Mouse (Mus musculus) midbrain, embryonic 10.5 days (tissue): Measurements from ENCODE around the gene Sbk3. TPM values are rescaled to one million over a fixed set of nuclear protein-coding genes. Genes with fewer than 3 reads are reported as not detected.
A peak's percentile ranks its signal among the peaks of the same experiment; 100 is the strongest.
"Not testable (repeated sequence)": the region's sequence is repeated elsewhere in the genome, so short reads cannot be mapped to it uniquely, and the experiment has no call there.

Source experiments
- DNase-seq: peaks from one replicate; pipeline ENCODE4 v3.0.0-alpha.2; 2017; ENCODE audit warnings: low spot score
- H3K27ac ChIP-seq: fragments of 300-500 bp; sonication (generic); replicated peaks from 2 replicates; pipeline ENCODE4 v1.5.1; 2016; ENCODE audit warnings: mild to moderate bottlenecking
- H3K27me3 ChIP-seq: fragments of 300-500 bp; sonication (generic); 2 replicates; pipeline ENCODE4 v1.6.1; 2016; ENCODE audit warnings: low read depth, mild to moderate bottlenecking; ENCODE audit not compliant: poor library complexity, severe bottlenecking
- H3K36me3 ChIP-seq: fragments of 300-500 bp; sonication (generic); 2 replicates; pipeline ENCODE4 v1.6.1; 2016; ENCODE audit warnings: mild to moderate bottlenecking, moderate library complexity
- H3K4me1 ChIP-seq: fragments of 300-500 bp; sonication (generic); 2 replicates; pipeline ENCODE4 v1.6.1; 2016
- H3K4me3 ChIP-seq: fragments of 300-500 bp; sonication (generic); 2 replicates; pipeline ENCODE4 v1.5.1; 2016; ENCODE audit warnings: mild to moderate bottlenecking, moderate library complexity
- H3K9me3 ChIP-seq: fragments of 300-500 bp; sonication (generic); replicated peaks from 2 replicates; pipeline ENCODE4 v1.6.1; 2016; ENCODE audit warnings: mild to moderate bottlenecking
- WGBS: fragments of 180-500 bp; shearing (Covaris S2); methylation state at CpG from one replicate; pipeline ENCODE4 v1.1.7; 2016; 5-methylcytosine and 5-hydroxymethylcytosine counted together
- polyA plus RNA-seq: library from polyadenylated mRNA; unstranded; fragments of >200 nt; fragmentation: Nextera tagmentation; extraction: Ambion mirVana; gene quantifications from 2 replicates; pipeline ENCODE4 v1.2.1, GENCODE M21; 2016

Sbk3 gene
- polyA plus RNA-seq: not detected in 2 replicates

GRCm38 (mm10) chr7:4971068-4971467 is at the start of gene Sbk3:
Gene Sbk3 (minus strand): TSS chr7:4971168.
- Histone ChIP-seq H3K4me1 (peaks cover 11% of the 10 kb centered on the region), H3K9me3 (no peaks in the 10 kb centered on the region), H3K27ac (0 out of 2 replicates have a peak within 1 kb of the TSS, but pooled peaks have one; percentile 6), H3K36me3 (no peaks in the 10 kb centered on the region), H3K27me3 (no peaks in the 10 kb centered on the region), H3K4me3 (no peak within 1 kb of the TSS)
- WGBS: 41% methylated on average over 6 of the region's 6 CpGs
- DNase-seq: no peak

GRCm38 (mm10) chr7:5020685-5021084 is 49.7 kb upstream of the Sbk3 start:
- Histone ChIP-seq H3K4me3 (peak overlapping the region; percentile 93), H3K36me3 (peaks cover 56% of the 10 kb centered on the region), H3K27ac (peak overlapping the region; percentile 96), H3K27me3 (no peaks in the 10 kb centered on the region), H3K9me3 (no peaks in the 10 kb centered on the region), H3K4me1 (peaks cover 30% of the 10 kb centered on the region)
- no peak for DNase-seq
- 1% methylated on average over 13 of the region's 15 CpGs for WGBS

- under 1% methylated on average over 49 of the region's 49 CpGs for WGBS
- H3K9me3 ChIP-seq: no peaks in the 10 kb centered on the region
These were observed 49.2 kb upstream of the Sbk3 start, which contains the start of the genes Zfp865 and Ccdc106 for GRCm38 (mm10) chr7:5020000-5020681. Gene Zfp865 (plus strand): TSS chr7:5020376. Gene Ccdc106 (plus strand): TSS chr7:5020553.

GRCm38 (mm10) chr7:5019576-5019975 is 48.6 kb upstream of the Sbk3 start:
- Histone ChIP-seq H3K4me1 (peaks cover 31% of the 10 kb centered on the region), H3K27ac (peak overlapping the region; percentile 96), H3K4me3 (peak overlapping the region; percentile 93), H3K36me3 (peaks cover 46% of the 10 kb centered on the region)
- WGBS: 34% methylated on average over 8 of the region's 8 CpGs
- not testable (repeated sequence) for H3K9me3 ChIP-seq, H3K27me3 ChIP-seq, DNase-seq

More at GRCm38 (mm10) chr7:5020000-5020681, 49.2 kb upstream of the Sbk3 start, which contains the start of the genes Zfp865 and Ccdc106:
- Histone ChIP-seq H3K4me3 (peak within 1 kb of the TSS; percentile 93), H3K36me3 (peaks cover 51% of the 10 kb centered on the region), H3K27me3 (no peaks in the 10 kb centered on the region), H3K27ac (peak within 1 kb of the TSS; percentile 96), H3K4me1 (peaks cover 31% of the 10 kb centered on the region)
- DNase-seq: peak; percentile 100

- Histone ChIP-seq H3K9me3 (no peaks in the 10 kb centered on the region), H3K36me3 (peaks cover 33% of the 10 kb centered on the region), H3K4me1 (peaks cover 38% of the 10 kb centered on the region), H3K27ac (no peak overlapping the region), H3K4me3 (no peak overlapping the region; the same call in 1 of the 2 replicates), H3K27me3 (no peaks in the 10 kb centered on the region)
- WGBS: 95% methylated on average over 21 of the region's 21 CpGs
- DNase-seq: no peak
These were observed 47.0 kb upstream of the Sbk3 start for GRCm38 (mm10) chr7:5017931-5018330.

GRCm38 (mm10) chr7:5017352-5017751 is 46.4 kb upstream of the Sbk3 start:
- Histone ChIP-seq H3K36me3 (peaks cover 33% of the 10 kb centered on the region), H3K9me3 (no peaks in the 10 kb centered on the region), H3K27me3 (no peaks in the 10 kb centered on the region), H3K27ac (no peak overlapping the region), H3K4me3 (no peak overlapping the region; the same call in 1 of the 2 replicates), H3K4me1 (peaks cover 35% of the 10 kb centered on the region)
- DNase-seq: no peak
- 87% methylated on average over 16 of the region's 16 CpGs for WGBS

- no peak overlapping the region for H3K4me3 ChIP-seq
These were observed 46.0 kb upstream of the Sbk3 start for GRCm38 (mm10) chr7:5016920-5017319.

GRCm38 (mm10) chr7:5016057-5016456 is 45.1 kb upstream of the Sbk3 start:
- DNase-seq: no peak
- H3K36me3 ChIP-seq: peaks cover 35% of the 10 kb centered on the region

More at GRCm38 (mm10) chr7:5016920-5017319, 46.0 kb upstream of the Sbk3 start:
- Histone ChIP-seq H3K27me3 (no peaks in the 10 kb centered on the region), H3K9me3 (no peaks in the 10 kb centered on the region), H3K27ac (no peak overlapping the region), H3K4me1 (peaks cover 31% of the 10 kb centered on the region), H3K36me3 (peaks cover 33% of the 10 kb centered on the region)
- no peak for DNase-seq
- WGBS: 100% methylated on average over 2 of the region's 2 CpGs

GRCm38 (mm10) chr7:5015118-5016001 is 44.4 kb upstream of the Sbk3 start, which contains the start of gene Gm44973:
Gene Gm44973 (plus strand): TSS chr7:5015496.
- no peaks in the 10 kb centered on the region for H3K9me3 ChIP-seq
- peaks cover 20% of the 10 kb centered on the region for H3K4me1 ChIP-seq
- H3K27me3 ChIP-seq: no peaks in the 10 kb centered on the region
- H3K27ac ChIP-seq: peak within 1 kb of the TSS; percentile 99
- peaks cover 42% of the 10 kb centered on the region for H3K36me3 ChIP-seq
- peak within 1 kb of the TSS; percentile 77 for H3K4me3 ChIP-seq
- peak; percentile 98 for DNase-seq
- WGBS: under 1% methylated on average over 65 of the region's 76 CpGs

More at GRCm38 (mm10) chr7:5016057-5016456, 45.1 kb upstream of the Sbk3 start:
- Histone ChIP-seq H3K4me1 (peaks cover 23% of the 10 kb centered on the region), H3K27me3 (no peaks in the 10 kb centered on the region), H3K9me3 (no peaks in the 10 kb centered on the region), H3K27ac (peak overlapping the region; percentile 99), H3K4me3 (peak overlapping the region; percentile 77)
- 72% methylated on average over 3 of the region's 3 CpGs for WGBS

GRCm38 (mm10) chr7:5014251-5015117 is 43.5 kb upstream of the Sbk3 start, which contains the start of the genes Zfp524 and Fiz1:
Gene Zfp524 (plus strand): TSS chr7:5014415.
Gene Fiz1 (minus strand): TSS chr7:5014697.
- no peaks in the 10 kb centered on the region for H3K27me3 ChIP-seq
- H3K9me3 ChIP-seq: no peaks in the 10 kb centered on the region
- H3K4me1 ChIP-seq: peaks cover 19% of the 10 kb centered on the region
- peak within 1 kb of the TSS; percentile 77 for H3K4me3 ChIP-seq
- WGBS: under 1% methylated on average over 42 of the region's 42 CpGs
- H3K27ac ChIP-seq: peak within 1 kb of the TSS; percentile 99
- DNase-seq: peak; percentile 97
- H3K36me3 ChIP-seq: peaks cover 51% of the 10 kb centered on the region

GRCm38 (mm10) chr7:5012681-5013513 is 41.9 kb upstream of the Sbk3 start:
- no peak for DNase-seq
- 90% methylated on average over 27 of the region's 27 CpGs for WGBS
- Histone ChIP-seq H3K27me3 (no peaks in the 10 kb centered on the region), H3K4me3 (peak overlapping the region; percentile 77), H3K36me3 (peaks cover 65% of the 10 kb centered on the region), H3K4me1 (peaks cover 15% of the 10 kb centered on the region), H3K27ac (no peak overlapping the region), H3K9me3 (peaks cover 10% of the 10 kb centered on the region)
